Mouse (Mus musculus): ENCODE data around the gene Rcc1. TPM values are rescaled to one million over a fixed set of nuclear protein-coding genes. Genes with fewer than 3 reads are reported as not detected.
A peak's percentile ranks its signal among the peaks of the same experiment; 100 is the strongest.

The Rcc1 gene
- 1 to 10 TPM; 6.4 to 7.5 TPM for total RNA-seq (2021)
- long read RNA-seq, experiment 1, partial matches to known transcripts: 1 of 6 reads
- long read RNA-seq, experiment 1, other reads (novel, unspliced or antisense): 2 of 6 reads
- long read RNA-seq, experiment 2, partial matches to known transcripts: 1 of 3 reads
- long read RNA-seq, experiment 2, other reads (novel, unspliced or antisense): 0 of 3 reads

DNA sequence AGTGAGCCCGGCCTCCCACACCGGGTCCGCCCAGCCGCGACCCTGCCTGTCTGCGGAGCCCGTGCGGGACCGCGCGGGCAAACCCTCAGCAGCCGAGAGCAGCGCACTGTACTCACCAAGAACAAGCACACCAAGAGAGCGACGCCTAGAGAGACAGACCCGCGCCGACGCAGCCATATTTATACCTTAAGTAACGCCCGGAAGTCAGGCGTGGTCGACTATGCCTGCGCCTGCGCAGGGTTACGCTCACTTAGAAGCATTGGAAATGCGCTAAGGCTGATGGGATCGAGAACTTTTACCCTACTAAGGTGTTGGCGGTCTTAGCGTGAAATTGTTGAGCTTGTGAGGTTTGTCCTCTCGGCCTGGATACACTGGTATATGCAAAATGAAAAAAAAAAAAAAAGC lies at the start of gene Rcc1:
Gene Rcc1, minus strand, starts transcription at position 125 of the 405 bp plus-strand sequence.
- DNase-seq: peak; percentile 96 to 98

DNA sequence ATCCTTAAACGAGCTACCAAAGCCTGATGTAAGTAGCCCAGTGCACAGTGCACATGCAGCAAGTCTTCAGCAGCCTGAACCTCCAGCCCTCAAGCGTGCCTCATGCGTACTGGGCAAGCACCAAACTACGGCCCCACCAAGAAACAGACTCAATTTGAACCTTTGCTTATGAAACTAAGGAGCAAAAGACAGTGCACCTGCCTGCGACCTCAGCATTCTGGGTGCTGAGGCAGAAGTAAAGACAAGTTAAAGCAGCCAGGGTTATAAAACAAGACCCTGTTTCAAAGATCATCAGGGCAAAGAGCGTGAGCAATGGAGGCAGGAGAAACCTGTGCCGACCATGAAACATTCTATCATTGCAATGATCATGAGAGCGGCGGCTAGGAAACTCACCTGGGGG lies 47.6 kb upstream of the Rcc1 start:
- no peak for DNase-seq

DNA sequence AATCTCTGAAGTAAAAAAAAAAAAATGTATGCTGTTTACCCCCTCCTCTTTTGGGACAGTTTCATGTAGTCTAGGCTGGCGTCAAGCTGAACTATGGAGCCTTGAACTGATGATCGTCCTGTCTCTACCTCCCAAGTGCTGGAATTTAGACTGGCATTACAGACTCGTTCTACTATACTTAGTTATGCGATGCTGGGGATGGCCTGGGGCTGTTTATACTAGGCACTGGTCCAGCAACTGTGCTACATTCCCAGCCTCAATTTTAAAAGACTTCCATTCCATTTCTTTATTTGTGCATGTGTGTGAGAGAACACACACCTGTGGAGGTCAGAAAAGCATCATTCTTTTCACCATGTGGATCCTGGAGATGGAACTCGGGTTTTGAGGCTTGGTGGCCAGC lies 45.5 kb upstream of the Rcc1 start:
- no peak for DNase-seq

DNA sequence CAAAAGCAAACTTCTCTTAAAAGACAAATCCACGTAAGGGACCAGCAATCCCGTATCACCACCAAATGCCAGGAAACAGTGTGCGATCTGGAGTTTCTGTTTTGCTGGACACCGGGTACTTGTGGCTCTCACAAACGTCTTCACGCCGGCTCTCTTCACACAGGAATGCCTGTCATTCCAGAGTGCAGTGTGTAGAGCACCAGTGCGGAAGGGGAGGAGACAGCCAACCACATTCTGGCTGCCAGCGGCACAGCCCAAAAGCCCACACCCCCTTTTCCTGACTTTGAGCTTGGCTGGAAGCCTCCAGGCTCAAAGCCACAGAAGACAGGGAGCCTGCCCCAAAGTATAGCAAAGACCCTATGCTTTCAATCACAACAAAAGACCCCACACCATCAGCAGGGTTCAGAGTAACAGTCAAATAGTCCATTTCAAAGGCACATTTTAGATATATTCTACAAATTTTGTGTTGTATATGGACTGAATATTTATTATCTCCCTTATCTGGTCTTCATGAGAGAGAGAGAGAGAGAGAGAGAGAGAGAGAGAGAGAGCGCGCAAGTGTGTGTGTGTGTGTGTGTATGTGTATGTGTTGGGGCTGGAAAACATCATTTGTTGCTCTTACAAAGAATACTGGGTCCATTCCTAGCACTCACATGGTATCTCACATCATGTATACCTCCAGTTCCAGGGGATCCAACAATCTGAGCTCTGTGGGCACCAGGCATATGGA lies 44.8 kb upstream of the Rcc1 start:
- peak; percentile 88 to 92 for DNase-seq

DNA sequence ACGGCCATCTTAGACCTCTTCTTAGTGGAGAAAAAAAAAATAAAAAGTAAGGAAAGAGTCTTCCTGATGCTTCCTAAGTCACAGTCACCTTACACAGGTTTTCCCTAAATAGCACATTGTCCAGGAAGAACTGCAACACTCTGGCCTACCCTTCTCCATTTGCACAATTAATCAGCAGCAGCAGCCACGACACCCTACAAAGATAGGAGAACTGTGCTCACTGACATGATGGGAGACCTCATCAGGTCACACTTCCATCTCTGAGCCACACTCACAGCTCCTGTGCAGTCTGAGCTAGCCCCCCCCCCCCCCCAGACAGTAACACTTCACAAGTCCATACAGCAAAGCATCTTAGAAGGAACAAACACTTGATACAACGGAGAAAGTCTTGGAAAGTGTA lies 43.7 kb upstream of the Rcc1 start:
- no peak for DNase-seq

DNA sequence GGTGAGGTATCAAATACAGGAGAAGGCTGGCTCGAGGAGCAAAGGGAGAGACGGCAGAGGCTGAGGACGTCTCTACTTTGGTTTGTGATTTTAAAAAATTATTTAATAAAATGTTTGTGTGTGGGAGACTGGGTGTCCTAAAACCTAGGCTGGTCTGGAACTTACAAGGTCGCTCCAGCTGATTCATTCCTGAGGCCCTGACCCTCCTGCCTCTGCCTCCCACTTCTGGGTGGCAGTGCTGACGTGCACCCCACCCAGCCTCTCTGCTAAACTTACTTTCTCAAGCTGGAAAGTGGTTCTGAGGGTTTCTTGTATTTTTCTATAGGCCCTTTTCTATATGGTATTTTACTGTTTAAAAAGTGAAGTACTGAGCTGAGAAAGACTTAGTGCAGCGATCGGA lies 42.8 kb upstream of the Rcc1 start:
- no peak for DNase-seq

DNA sequence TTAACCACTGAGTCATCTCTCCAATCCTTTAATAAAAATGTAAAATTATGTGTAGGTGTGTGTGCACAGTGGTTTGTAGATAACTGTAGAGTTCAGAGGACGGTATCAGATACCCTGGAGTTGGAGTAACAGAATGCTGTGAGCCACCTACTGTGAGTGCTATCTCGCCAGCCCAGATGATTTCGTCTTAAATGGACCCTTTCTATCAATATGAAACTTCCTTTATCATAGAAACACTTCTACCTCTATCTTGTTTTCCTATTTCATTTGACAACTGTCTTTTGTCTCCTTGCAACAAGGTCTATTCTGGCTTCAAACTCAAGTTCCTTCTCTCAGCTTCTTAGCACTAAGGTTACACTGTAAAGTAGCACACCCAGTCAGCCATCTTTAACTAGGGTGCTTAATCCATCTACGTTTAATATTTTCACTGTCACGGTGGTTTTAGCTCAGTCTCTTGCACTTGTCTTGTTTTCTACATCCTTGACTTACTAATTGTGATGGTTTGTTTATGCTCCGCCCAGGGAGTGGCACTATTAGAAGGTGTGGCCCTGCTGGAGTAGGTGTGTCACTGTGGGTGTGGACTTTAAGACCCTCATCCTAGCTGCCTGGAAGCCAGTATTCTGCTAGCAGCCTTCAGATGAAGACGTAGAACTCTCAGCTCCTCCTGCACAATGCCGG lies 37.8 kb upstream of the Rcc1 start:
- no peak for DNase-seq

DNA sequence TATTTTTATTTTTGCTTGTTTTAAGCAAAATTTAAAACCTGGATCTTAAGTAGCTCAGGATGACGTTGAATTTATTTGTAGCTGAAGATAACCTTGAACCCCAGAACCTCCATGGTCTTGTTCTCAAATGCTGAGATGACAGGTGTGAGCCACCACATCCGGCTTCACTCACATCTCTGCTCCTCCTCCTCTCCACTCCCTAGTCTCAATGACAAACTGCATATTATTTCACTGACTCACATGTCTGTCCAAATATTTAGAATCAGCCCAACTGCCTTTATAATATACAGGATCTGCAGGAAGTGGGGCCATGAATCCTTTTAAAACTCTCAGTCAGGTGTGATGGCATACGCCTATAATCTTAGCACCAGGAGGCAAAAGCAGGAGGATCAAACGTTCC lies 35.9 kb upstream of the Rcc1 start:
- no peak for DNase-seq

DNA sequence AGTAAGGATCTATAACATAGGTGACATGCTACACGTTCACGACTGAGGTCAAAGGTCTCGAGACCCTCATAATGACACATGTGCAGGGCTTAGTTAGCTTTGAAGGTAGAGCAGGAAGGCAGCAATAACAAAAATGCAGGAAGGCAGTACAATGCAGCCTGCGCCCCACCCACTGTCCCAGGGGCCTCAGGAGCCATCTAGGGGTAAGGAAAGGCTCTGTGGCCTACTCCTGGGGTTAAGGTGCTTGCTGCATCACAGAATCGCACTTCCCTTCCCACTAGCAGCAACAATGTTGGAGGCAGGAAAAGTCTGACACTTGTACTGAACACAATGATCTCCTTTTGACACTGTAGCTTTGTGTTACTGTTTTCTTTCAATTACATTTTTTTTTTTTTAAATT lies 34.2 kb upstream of the Rcc1 start:
- DNase-seq: peak; percentile 49 to 72

DNA sequence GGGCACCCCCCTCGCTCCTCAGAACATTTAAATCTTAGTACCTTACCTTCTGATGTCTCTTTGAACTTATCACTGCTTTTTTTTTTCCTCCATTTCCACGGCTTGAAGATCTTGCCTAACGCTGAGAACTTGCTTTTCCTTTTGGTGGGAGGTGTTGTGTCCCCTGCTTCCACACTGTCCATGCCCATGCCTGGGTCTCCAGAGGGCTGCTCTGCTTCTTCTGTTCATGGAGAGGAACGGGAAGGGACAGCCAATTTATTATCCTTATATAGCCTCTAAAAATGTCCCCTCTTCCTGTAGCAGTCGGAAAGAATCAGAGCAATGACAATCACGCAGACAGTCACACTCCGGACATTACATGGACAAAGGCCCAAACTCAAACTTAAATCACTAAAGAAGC lies 33.4 kb upstream of the Rcc1 start:
- DNase-seq: peak; percentile 45 to 50

DNA sequence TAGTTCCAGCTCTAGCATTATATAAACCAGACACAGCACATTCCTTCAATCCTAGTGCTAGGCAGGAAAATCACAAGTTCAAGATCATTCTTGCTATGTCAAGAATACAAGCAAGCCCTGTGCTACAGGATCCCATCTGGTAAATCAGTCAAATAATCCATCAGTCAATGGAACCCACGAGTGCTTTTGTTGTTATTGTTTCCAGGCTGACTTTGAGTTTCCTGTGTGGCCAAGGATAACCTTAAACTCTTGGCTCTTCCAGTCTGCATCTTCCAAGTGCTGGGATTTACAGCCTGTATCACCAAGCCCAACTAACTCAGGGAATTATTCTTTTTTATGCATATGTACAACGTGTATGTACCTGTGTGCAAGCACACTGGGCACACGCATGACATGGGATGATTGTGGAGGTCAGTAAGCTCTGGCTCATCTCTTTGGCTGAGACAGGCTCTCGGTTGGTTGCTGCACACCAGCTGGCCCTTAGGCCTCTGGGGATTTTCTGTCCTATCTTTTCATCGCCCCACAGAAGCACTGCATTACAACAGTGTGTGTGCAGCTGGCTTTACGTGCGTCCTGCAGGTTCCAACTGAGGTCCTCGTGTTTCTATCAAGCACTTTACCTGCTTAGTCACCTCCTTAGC lies 32.5 kb upstream of the Rcc1 start:
- peak; percentile 37 to 50 for DNase-seq

DNA sequence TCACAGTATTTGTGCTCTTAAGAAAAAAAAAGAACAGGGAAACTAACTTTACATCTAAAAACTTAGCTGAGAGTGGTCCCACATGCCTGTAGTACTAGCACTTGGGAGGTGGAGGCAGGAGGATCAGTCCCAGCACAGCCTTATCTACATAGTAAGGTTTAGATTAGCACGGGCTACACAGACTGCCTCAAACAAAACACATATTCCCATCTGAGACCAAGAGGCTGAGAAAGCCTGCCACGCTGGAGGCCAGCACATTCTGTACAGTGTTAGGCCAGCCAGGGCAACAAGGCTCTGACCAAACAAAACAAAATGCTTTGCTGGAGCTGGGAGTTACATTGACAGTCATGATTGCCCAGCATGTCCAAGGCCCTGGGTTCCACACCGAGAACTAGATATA lies 30.1 kb upstream of the Rcc1 start:
- peak; percentile 38 to 61 for DNase-seq

DNA sequence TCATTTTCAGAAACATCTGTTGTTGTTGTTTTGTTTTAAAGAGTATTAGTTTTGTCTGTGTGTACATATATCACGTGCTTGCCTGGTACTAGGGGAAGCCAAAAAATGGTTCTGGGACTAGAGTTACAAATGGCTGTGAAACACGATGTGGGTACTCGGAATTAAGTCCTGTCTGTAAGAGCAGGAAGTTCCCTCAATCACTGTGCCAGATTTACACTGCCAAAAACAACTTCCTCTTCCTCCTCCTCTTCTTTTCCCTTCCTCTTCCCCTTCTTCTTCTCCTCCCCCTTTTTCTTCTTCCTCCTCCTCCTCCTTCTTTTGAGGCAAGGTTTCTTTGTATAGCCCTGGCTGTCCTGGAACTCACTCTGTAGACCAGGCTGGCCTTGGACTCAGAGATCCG lies 28.9 kb upstream of the Rcc1 start:
- no peak for DNase-seq

DNA sequence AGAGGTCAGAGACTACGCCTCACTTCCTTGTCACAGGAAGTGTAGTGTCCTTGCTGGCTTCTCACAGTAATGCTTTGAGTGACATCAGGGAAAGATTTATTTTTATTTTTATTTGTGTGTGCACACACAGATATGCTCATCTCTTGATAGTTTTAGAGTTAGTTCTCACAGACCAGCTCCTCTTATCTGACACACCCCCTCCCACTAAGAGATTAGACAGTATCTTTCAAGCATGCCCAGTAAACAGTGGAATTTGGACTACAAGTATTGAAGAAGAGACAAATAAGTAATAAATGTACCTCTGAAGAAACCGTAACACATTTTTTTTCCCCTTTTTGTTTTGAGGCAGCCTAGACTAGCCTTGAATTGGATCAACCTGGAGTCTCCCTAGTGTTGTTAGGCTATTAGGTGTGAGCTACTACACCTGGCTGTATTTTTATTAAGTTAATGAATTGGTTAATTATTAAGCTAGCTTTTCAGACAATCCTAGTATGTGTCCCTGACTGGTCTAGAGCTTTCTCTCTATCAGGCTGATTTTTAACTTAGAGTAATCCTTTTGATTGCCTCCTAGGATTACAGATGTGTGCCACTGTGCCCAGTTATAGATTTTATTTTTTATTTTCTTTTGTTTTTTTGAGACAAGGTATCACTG lies 27.7 kb upstream of the Rcc1 start:
- DNase-seq: no peak

DNA sequence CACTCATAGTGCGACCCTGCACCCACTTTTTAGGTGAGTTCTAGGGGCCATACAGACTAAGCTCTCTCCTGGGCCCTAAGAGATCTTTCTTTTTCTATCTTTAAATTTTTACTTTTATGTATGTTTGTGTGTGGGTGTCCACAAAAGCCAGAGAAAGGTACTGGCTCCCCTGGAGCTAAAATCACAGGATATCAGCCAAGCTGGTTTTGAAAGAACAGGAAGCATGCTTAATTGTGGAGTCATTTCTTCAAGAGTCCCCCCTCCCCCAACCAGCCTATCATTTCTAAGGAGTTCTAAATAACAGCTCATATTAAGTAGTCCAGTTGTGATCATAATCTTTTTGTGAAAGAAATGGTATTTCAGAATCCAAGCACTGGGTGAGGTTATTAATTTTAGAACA lies 20.4 kb upstream of the Rcc1 start:
- DNase-seq: no peak

DNA sequence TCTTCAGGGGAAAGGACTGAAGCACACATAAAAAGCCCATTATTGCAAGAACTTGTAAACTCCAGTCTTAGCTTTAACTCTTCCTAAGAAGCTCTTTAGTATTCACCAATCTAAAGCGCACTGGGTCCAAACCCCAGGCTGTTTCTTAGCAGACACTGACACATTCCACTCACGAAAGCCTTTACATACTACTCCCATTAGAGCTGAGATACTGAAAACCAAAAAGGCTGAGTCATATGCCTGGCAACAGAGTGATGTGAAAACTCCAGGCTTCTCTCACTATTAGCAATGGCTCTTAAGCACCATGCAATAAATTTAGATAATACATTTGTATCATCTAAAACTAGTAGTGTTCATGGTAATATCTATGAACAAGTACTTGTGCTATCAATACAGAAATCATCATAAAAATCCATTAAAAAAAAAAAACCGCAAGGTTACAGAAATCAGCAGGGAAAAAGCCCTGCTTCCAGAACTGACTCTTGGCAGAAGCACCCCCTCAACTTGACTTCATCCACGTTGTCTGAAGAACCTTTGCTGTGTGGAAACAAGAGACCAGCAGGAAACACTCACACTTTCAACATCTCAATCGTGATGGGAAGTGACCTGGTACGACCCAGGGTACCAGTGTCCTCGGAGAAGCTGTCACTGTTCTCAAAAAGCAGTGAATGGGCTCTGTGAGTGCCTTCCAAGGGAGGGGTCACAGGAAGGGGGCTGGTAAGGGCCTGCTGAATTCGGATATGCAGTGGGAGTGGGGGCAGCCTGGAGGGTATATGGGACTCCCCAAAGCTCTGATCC lies 16.7 kb upstream of the Rcc1 start:
- DNase-seq: no peak

DNA sequence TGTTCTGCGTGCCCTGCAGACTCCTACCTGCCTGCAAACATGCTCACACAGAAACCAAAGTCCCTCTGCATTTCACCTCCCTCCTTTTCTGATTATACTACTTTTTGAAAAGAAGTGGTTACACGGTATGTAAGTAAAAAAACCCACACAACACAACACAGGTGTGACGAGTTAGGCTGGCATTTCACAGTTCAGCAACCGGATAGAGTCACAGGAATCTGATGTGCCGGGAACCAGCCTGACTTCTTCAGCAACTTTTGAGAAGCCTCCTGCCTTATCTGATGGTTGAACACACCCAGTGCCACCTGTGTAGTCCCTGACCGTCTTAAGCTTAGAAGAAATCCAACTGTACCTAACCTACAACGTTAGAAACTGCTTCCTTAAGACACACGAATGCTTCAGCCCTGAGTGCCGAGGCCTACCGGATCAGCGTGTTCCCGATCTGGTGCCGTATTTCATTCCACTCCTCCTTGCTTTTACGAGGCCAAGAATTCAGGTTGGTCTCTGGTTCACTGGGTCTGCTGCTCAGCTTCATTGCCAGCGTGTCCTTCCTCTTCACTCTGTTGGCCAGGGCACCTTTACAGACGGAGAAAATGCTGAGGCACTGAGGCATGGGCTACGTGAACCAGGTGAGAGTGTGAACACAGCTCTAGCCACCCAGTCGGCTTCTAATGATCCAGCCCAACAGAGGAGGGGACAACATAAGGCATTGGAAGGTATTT lies 14.2 kb upstream of the Rcc1 start:
- DNase-seq: no peak

DNA sequence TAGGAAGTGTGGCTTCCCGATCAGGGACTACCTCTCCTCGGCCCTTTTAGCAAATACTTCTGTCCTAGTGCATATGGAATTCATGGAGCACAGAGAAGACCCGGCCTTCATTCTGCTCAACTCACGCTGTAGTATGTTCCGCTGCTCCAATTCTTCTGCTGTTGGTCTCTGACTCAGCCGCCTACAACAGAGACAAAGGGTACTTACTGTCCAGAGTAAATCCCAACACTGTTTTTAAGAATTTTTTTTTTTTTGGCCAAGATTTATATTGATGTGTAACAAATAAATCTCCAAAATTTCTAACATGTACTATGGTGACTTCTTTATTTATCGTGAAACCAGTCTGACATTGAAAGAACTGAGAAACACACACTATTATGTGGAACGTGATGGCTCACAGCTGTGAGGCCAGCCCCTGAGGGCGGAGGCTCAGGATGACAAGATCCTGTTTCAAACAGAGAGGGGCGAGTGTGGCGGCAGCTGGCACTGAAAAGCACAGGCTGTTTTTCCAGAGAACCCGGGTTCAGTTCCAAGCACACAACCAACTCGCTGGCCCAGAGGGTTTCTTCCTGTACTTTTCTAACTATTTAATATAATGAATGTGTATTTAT lies 12.2 kb upstream of the Rcc1 start:
- no peak for DNase-seq

DNA sequence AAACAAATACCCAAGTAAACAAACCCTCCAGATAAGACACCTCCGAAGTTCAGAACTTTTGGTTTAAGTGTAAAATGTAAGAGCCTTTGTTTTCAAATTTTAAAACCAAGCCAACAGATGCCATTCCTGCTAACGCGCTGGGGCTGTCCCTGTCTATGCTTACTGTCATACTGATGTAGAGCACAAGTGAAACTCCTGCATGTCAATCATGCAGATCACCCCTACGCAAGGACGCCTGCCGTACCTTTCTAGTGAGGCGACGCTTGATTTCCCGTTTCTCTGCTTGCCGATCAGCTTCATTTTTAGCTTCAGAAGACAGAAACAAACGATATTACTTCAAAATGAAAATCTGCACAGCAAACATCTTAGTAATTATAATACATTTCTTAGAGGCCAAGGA lies 10.1 kb upstream of the Rcc1 start:
- DNase-seq: no peak

DNA sequence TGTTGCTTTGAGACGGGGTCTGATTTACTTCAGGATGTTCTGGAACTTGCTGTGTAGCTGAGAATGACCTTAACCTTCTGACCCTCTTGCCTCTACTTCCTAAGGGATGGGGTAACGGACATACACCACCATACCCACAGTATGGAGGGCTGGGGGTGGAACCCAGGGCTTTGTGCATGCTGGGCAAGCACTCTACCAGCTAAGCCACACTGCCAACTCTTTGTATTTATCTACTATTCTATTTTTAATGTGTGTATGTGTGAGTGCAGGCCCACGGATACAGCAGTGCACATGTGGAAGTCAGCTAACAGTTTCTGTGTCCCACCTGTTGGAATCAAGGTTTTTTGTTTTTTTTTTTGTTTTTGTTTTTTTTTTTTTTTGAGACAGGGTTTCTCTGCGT lies 6.1 kb upstream of the Rcc1 start:
- no peak for DNase-seq

DNA sequence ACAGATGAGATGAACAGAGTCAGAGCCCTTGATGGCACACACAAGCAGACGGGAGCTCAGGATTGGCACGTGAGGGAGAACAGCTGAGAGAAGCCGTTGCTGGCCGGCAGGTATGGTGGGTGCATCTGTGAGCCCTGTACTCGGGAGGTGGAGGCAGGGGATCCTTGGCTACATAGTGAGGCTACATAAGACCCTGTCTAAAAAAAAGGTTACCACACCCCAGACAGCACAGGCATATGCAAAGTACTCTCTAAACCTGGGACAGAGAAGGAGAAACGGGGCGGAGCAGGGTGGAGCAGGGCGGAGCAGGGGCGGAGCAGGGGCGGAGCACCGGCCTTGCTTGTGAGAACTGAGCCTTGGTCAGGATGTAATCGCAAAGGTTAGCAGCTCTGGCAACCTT lies 2.8 kb upstream of the Rcc1 start:
- DNase-seq: peak; percentile 39 to 41

Measured in heart, adult 18-20 months (tissue).